Mouse (Mus musculus): ENCODE measurements around the gene Fbxl3.

GRCm38 (mm10) chr14:103098213-103098586, 1.2 kb downstream of the Fbxl3 start:
- TF ChIP-seq CTCF (IDR thresholded peaks at IDR 0.05) (no peak), EP300 (IDR thresholded peaks at IDR 0.05) (no peak)

All from lung, postnatal 0 days (tissue).